Mouse (Mus musculus) natural killer cell, adult 2 months (primary cell): ENCODE results near the gene Apol9b.

Source experiments
- DNase-seq, 2 experiments: peaks; one replicate each; pipeline ENCODE4 v3.0.0; 2022; ENCODE audit warnings: low spot score in 2 of 2

Apol9b gene

DNA sequence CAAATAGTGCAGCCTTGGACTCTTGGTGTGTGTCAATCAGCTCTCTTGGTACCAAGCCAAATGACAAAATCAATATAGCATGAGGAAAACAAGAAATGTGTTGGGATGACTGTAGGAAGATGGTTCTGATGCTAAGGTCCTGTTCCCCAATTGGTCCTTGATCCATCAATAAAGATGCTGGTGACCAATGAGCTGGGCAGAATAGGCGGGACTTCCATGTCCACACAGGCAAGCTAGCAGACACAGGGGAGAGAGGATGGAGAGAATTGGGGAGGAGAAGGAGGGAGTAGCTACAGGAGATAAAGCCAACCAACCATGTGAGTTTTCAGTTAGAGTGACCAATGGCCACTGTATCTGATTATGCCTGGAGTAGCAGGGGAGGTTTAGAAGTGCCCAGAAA lies 17.5 kb downstream of the Apol9b start:
- DNase-seq, result no peak

DNA sequence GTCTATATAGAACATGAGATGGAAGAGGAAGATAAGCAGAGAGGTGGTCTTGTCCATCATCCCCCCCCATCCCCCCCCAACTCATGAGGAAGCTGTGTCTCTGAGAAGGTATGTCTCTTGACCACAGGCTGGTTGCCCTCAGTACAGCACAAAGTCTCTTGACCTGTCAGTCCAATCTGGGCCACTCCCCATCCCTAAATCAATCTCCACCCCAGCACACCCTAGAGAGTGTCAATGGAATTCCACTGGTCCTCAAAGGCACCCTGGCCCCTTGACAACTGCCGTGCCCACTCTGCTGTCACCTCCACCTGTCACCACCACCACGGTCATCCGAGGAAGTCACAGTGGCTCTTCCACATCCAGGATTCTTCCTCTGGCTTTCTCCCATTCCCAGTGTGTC lies 19.6 kb downstream of the Apol9b start:
- no peak for DNase-seq

DNA sequence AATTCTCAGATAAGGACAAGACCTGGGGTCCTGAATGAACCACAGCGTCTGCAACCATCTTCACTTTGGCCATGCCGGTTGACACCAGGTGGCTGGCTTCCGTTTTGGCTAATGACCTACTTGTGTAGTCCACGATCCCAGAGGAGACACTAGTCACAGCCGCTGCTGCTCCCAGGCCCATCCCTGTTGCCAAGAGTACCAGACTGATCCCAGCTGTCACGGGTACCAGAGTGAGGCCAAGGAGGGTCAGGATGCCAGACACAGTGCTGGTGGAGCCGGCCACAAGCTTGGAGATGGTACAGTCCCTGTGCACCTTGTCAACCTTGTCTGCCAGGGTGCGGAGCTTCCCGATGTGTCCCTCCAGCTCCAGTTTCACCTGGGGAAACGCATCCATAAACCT lies 20.9 kb downstream of the Apol9b start:
- DNase-seq, result no peak

DNA sequence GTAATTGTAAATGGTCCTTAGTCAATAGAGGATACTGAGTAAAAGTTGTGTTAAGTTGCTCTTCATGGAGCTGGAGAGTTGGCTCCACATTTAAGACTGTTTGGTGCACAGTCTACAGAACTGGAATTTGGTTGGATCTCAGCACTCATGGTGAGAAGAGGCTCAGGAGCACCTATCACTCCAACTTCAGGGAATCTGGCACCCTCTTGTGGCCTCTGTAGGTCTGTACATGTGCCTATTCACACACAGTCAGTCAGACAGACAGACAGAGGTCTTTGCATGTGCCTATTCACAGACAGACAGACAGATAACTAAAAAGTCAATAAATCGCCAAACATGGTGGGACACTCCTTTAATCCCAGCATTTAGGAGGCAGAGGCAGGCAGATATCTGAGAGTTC lies 21.6 kb downstream of the Apol9b start:
- peak; percentile 50 to 58 for DNase-seq

DNA sequence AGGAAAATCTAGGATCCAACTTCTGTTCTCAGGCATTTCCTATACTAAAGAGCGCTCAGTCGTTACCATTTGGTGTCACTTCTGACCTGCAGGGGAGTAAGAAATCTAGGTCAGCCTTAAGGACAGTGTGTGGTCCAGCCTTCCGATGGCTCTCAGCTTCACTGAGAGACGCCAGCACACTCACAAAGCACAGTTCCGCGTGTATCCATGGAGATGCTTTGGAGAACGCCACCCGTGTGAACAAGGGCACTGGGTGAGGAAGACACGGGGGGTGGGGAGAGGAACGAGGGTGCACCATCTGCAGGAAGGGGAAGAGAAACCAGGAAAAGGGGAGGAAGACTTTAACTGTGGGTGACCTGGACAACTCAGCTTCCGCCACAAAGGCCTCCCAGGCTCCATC lies 23.6 kb downstream of the Apol9b start:
- no peak for DNase-seq

DNA sequence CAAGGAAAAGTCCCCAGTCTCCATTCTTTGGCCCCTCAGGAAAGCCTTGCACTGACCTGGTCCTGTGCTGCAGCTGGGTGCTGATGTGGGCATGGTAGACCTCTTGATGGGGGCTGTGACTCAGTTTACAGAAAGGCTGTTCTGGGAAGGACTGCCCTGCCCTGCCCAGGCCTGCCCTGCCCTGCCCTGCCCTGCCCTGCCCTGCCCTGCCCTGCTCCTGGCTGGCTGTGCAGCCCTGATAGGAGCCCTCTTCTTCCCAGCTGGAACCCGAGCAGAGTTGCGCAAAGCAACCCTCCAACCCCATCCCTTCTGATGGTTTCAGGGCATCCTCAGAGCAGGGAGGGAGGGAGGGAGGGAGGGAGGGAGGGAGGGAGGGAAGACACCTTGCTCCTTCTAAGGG lies 26.3 kb downstream of the Apol9b start:
- DNase-seq, result no peak

DNA sequence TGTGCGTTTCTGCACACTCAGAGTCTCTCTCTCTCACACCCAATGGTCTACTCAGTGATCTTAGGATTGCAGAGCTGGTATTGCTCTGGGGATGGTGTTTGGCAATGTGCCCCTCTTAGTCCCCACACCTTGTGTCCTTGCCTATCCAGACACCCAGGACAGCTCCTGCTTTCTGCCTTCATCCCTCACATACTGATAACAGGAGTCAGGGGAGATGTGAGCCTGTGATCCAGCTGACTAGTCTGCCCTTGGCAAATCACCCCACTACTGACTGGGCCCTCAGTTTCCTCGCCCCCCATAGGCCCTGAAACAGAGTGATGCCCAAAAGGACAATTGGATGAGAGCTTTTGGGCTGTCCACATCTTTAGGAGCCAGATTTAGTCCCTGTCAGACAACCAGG lies 27.2 kb downstream of the Apol9b start:
- DNase-seq, result no peak

DNA sequence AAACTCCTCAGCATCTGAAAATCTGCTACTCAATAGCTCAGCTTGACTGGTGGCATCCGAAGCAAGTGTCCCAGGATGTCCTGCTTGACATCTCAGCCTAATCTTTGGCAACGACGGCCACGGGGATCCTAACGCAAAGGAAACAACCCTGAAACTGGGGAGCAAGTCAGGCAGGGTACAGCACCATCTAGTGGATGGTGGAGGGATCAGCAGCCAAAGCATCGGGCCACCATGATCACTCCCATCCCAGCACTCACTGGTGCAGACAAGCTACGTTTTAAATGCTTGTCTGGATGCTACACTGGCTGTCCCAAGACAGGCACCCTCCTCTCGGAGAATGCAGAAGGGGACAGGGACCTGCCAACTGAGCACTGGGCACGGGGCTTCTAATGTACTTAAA lies 28.0 kb downstream of the Apol9b start, which contains the start of gene Apol8:
Gene Apol8, minus strand, starts transcription at position 156 of the 400 bp plus-strand sequence.
- peak; percentile 45 to 62 for DNase-seq

DNA sequence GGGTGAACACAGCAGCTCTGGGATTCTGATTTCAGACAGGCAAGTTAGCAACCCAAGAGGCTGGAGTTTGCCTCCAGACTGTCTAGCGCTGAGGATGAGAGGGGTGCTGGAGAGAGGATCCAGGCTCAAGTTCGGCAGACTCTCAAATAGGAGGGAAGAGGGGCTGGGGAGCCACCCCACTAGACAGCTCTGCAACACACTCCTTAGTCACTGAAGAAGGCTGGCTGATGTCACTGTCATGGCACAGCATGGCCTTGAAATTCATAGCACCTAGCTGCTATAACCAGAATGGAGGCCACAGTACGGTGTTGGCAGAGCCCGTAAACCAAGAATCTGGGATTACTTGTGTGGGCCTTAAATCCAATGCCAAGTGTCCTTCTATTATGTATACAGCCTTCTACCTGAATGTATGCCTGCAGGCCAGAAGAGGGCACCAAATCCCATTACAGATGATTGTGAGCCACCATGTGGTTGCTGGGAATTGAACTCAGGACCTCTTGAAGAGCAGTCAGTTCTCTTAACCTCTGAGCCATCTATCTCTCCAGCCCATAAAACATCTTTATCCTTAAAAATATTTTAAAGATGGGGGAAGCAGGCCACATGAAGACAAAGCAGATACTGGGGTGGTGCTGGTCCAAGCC lies 28.9 kb downstream of the Apol9b start:
- no peak for DNase-seq

DNA sequence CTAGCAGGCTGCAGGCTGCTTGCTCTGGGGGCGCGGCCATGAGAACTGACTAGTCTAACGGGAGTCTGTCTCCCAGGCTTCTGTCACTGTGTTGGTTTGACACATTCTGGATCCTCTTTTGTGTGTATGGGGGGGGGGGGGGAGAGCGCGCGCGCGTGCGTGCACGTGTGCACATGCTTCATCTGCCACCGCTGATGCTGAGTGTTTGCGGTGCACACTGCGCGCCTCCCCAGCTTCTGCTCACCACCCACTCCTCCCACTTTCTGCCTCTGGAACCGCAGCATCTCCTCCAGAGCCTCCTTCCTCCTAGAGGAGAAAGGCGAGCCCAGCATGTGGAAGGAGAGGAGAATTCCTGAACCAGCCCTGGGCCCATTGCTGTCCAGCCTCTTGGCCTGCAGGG lies 31.2 kb downstream of the Apol9b start:
- DNase-seq, result no peak

DNA sequence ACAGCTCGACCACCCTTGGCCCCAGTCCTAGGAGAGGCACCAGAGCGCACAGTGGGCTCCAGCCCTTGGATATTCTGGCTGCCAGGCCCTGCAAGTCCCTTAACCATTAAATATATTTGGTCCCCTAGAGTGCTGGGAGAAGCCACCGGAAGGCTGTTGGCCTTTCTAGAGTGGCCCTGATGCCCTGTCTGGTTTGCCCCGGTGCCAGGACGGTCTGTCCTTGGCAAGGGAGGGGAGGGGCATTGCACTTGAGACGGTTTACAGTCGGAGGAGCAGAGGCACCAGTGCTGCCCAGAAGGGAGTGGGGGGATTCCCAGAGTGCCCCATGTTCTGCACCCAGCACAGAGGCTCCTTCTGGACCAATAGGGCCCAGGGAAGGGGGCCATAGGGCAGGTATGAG lies 32.2 kb downstream of the Apol9b start:
- no peak for DNase-seq

DNA sequence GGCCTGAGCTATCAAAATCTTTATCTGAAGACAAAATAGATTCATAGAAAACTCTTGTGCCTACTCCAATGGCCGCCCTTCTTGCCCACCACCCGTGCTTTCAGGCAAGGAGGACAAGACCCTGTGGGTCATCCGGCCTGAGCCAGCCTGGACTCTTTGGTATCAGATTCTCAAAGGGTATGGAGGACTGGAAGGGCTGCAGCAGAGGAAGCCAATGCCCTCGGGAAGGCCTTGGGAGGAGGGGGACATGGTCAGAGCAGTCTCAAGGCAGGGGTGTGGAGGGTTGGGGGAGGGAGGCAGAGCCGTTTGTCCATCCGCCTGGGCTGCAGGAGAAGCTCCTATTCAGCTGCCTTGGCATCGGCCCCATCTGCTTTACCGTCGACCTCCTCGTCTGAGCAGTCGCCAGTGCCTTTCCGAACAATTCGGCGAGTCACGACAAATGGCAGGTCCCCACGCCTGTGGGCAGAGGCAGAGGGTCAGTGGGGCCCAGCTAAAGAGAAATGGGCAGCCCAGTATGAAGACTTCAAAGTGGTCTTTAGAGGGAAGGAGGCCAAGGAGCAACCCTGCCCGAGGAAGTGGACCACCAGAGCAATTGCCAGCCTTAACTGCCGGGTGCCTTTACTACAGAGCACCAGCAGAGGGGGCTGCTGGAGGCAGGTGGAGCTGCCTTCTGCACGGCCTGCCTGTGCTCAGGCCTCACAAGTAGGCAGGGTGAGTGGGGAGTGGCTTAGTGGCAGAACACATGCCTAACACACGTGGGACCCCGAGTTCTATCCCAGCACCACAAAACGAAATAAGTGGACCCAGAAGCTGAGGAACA lies 32.9 kb downstream of the Apol9b start:
- DNase-seq, result peak; percentile 32 to 53

DNA sequence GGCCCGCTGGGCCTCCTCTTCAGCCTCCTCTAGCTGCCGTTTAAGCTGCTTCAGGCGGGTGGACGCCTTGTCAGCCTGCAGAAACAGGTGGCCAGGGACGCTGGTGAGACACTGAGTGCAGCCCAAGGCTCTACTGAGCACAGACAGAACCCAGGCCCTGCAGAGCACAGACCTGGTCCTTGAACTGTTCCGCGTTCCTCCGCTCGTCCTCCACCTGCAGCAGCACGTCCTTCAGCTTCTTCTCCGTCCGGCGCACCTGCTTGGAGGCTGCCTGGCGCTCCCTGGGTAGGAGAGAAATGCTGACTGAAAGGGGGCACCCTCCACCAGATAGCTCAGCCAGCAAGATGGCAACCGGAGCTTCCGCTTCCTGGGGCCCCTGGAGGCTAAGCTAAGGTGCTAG lies 34.2 kb downstream of the Apol9b start:
- no peak for DNase-seq

DNA sequence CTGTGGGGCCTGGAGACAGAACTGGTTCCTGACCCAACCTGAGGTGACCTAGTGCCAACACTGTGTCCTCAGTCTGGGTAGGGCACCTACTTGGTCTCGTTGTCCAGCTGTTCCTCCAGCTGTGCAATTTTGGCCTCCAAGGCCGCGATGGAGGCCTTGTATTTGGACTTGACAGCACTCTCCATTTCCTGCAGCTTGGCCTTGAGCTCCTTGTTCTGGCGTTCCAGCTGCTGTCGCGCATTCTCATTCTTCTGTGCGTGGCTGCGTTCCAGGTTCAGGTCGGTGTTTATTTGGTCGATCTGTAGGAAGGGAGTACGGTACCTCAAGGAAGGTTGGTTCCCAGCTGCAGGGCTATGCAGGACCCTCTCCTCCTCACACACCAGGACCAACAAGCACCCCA lies 34.9 kb downstream of the Apol9b start:
- DNase-seq, result no peak

DNA sequence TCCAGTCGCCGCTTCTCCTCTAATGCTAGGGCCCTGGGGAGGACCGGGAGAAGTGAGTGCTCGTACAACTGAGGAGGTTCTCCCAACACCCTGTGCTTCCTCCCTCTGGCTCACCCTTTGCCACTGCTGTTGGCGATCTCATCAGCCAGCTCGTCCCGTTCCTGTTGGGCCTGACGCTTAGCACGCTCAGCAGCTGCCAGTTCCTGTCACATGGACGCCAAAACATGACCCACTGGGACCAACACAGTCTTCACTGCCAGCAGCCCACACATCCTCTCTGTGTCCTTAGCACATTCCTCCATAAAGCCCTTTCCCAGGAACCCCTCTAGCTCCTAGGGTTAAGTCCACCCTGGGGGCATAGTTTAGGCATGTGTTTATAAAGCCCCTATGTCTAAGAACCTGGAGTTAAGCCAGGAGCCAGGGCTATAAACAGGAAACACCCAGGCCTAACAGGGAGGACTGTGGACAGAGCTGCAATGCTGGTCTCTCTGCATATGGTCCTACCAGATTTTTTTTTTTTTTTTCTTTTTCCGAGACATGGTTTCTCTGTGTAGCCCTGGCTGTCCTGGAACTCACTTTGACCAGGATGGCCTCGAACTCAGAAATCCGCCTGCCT lies 35.7 kb downstream of the Apol9b start:
- no peak for DNase-seq

DNA sequence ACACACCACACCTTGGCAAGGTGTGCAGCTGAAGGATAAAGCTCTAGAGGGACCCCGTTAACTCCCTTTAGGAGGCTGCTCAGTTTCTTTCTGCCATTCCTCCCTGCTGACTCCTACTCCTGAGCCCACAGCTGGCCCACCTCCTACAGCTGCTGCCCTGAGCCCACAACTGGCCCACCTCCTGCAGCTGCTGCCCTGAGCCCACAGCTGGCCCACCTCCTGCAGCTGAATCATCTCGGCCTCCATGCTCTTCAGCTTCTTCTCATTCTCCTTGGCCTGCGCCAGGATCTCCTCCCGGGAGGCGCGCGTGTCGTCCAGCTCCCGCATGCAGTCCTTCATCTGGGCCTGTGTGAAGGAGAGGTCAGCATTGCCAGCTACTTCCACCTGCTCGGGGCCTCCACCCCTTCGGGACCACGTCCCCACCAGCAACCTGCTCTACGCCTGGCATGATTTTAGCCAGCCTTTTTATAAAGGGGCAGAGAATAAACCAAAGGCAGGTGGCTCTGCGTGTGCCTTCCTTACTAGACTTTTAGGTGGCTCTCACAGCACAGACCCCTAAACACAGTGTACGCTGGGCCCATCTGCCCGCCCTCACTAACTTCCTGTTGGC lies 36.8 kb downstream of the Apol9b start:
- no peak for DNase-seq

DNA sequence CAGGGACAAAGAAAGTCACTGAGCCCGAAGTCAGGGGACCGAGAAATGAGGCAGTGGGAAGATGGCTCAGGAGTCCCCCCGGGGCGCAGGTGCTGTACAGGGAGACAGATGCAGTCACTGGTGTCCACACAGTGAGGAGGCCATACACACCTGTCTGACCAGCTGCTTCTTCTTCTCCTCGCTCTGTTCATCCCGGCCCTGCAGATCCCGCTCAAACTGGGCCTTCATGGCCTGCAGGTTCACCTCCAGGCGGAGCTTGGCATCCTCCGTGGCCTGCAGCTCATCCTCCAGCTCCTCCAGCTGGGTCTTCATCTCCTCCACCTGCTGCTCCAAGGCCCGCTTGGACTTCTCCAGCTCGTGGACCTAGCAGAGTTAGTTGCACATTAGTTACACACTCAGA lies 38.1 kb downstream of the Apol9b start:
- DNase-seq, result no peak

DNA sequence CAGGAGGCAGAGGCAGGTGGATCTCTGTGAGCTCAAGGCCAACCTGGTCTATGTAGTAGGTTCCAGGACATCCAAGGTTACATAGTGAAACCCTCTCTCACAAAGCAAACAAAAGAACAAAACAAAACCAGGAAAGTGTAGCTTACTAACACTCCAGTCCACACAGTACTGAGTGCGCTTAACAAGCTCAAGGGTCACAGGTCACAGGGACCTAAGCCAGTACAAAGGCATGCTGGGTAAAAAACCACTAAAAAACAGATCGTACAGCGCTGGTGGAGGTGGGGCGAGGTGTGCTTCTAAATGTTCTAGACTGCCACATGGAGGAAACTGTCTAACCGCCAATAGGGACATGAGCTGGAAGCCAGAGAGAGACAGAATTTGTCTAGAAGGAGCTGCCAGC lies 41.5 kb downstream of the Apol9b start:
- no peak for DNase-seq

DNA sequence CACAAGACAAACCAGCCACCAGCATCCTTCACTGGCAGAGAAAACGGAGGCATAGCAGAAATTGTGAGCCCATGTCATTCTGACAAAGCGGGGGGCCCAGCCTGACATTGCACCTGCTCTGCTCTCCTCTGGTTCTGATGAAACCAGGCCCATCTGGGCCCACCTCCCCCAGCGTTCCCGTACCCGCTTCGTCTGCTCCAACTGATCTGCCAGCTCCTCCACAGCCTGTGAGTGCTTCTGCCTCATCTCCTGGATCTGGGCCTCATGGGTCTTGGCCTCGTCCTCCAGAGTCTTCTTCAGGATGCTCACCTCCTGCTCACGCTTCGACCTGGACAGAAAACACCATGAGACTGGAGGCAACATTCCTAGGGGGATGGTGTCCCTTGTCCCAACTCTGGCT lies 42.1 kb downstream of the Apol9b start:
- DNase-seq, result no peak

DNA sequence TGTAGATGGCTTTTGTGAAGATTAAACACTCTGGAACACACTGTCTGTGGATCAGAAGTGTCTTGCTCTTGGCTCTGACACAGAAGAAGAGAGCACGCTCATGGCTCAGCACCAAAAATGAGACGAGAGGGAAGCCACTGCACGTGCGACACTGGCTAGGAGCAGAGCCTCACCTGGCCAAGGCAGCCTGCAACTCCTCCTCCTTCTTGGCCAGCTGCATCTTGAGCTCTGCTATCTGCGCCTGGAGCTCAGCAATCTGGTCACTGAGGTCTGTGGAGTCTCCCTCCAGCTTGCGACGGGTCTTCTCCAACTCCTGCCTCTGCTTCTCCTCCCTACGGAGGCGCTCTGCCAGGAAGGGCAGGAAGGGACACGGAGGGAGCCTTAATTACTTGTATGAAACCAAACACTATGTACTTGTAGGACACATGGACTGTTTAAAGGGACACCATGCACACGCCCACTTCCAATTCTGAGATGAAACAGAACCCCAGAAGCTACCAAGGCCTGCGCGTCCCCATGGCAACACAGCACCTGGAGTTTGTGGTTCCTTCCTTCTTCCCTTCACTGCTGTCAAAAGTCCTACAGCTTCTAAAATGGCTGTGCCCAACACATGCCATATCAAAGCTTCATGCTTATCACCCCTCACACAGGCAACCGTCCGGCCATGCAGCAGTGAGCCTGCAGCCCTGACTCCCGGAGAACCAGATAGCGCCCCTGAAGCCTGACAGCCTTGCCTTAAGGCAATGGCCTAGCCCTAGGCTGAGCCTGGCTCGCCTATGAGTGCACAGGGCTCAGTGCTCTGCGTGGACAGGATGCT lies 44.5 kb downstream of the Apol9b start:
- no peak for DNase-seq

DNA sequence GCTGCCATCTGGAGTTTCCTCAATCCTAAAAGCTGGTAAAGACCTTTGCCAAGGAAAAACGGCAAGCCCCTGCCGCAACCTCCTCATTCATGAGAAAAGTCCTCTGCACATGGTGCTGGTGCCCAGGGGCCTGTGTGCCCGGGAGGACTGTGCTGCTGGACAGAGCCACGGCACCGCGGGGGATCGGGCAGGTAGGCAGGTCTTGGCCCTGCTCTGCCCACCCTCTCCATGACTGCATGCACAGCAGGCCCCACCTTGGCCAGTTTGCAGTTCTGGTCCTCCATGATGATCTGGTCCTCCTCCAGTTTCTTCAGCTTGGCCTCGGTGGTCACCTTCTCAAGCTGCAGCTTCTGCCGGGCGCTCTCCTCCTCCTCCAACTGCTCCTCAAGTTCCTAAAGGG lies 45.5 kb downstream of the Apol9b start:
- DNase-seq, result no peak
